Mouse (Mus musculus): ENCODE measurements around the gene Dnajc6. TPM values are rescaled to one million over a fixed set of nuclear protein-coding genes. Genes with fewer than 3 reads are reported as not detected.

The Dnajc6 gene
- polyA plus RNA-seq, 1 experiment: 1.9 TPM

DNA sequence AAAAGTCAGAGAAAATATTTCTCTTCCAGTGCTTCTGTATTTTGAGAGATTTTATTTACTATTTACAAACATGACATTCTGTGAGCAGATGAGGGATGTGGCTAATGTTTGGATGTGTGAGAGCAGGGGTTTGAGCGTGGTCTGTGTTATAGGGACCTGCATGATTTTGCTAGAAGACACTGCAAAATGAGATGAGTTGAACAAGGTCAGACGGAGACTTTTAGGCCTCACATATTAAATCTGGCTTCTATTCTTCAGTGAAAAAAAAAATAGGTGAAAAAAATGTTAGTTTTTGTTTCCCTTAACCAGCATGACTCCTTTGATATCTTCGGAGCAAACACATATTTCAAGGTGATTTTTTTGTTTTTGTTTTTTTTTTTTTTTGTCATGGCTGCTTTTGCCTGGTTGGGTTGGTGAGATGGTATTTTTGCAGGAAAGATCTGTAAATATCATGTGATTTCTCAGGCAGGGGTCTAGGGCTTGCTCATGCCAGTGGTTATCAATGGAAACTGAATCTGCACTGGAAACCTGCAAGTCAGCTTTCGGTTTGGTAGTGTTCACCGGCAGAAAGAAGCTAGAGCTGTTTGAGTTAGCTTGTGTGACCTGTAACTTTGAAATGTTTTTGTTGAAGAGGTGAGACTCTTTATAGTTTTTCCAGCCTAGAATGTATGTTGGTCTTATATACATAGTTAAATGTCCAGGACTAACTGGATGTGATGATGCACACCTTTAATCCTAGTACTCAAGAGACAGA is 15.5 kb downstream of the Dnajc6 start:
- WGBS: 80% methylated on average over 5 of the region's 5 CpGs
- DNase-seq: no peak
- Histone ChIP-seq H3K4me1 (ENCODE audit: control insufficient read depth, insufficient read depth, low read length) (peaks cover 6% of the 10 kb centered on the region; the same call in 1 of the 2 replicates), H3K4me3 (replicated peaks; ENCODE audit: extremely low read depth, low read depth, low read length) (no peak overlapping the region)
- TF ChIP-seq POLR2A (IDR thresholded peaks at IDR 0.05; ENCODE audit: borderline replicate concordance, extremely low read depth, low read depth, low read length) (no peak), CTCF (IDR thresholded peaks at IDR 0.05; ENCODE audit: insufficient read depth, low read length) (no peak)

DNA sequence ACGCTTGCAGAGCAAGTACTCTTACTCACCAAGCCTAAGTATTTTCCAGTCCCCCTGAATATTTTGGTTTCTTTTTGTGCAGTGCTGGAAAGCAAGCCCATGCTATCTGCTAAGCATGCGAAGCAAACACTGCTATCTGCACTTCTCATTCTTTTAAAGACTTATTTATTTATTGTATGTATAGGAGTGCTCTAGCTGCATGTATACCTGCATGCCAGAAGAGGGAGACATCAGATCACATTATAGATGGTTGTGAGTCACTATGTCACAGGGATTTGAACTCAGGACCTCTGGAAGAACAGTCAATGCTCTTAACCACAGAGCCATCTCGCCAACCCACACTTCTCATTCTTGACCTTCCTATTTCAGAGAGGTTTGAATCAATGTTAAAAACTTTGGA is 16.8 kb downstream of the Dnajc6 start:
- no peak for DNase-seq
- H3K4me1 ChIP-seq (ENCODE audit: control insufficient read depth, insufficient read depth, low read length): peaks cover 3% of the 10 kb centered on the region; the same call in 1 of the 2 replicates
- TF ChIP-seq POLR2A (IDR thresholded peaks at IDR 0.05; ENCODE audit: borderline replicate concordance, extremely low read depth, low read depth, low read length) (no peak), CTCF (IDR thresholded peaks at IDR 0.05; ENCODE audit: insufficient read depth, low read length) (no peak)
- H3K4me3 ChIP-seq (replicated peaks; ENCODE audit: extremely low read depth, low read depth, low read length): no peak overlapping the region
- WGBS: 90% methylated on average over 3 of the region's 3 CpGs

DNA sequence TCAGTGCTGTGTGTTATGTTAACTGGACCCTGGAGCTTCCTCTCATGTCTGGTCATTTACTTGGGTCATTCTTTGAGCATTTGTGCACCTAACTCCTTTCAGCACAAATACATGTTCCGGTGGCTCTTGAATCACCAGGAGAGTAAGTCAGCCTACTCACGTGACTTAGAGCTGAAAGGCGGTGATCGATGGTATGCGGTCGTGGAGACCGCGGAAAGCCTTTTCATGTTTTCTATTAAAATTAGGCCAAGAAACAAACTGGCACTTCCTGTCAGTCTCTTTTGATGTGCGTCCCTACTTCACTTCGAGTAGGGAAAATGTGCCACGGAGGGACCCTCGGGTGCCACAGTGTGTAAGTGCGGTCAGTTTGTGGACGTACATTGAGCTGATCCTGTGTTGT is 19.4 kb downstream of the Dnajc6 start:
- no peak for DNase-seq
- no peak overlapping the region for H3K4me3 ChIP-seq (replicated peaks; ENCODE audit: extremely low read depth, low read depth, low read length)
- TF ChIP-seq CTCF (IDR thresholded peaks at IDR 0.05; ENCODE audit: insufficient read depth, low read length) (no peak), POLR2A (IDR thresholded peaks at IDR 0.05; ENCODE audit: borderline replicate concordance, extremely low read depth, low read depth, low read length) (no peak)
- 87% methylated on average over 14 of the region's 14 CpGs for WGBS
- H3K4me1 ChIP-seq (ENCODE audit: control insufficient read depth, insufficient read depth, low read length): no peaks in the 10 kb centered on the region

GRCm38 (mm10) chr4:101516434-101517168 is 20.2 kb downstream of the Dnajc6 start:
- DNase-seq: no peak
- TF ChIP-seq CTCF (IDR thresholded peaks at IDR 0.05; ENCODE audit: insufficient read depth, low read length) (no peak), POLR2A (IDR thresholded peaks at IDR 0.05; ENCODE audit: borderline replicate concordance, extremely low read depth, low read depth, low read length) (no peak)
- Histone ChIP-seq H3K4me1 (ENCODE audit: control insufficient read depth, insufficient read depth, low read length) (no peaks in the 10 kb centered on the region), H3K4me3 (replicated peaks; ENCODE audit: extremely low read depth, low read depth, low read length) (no peak overlapping the region)
- WGBS: 81% methylated on average over 17 of the region's 17 CpGs

- H3K4me1 ChIP-seq (ENCODE audit: control insufficient read depth, insufficient read depth, low read length): no peaks in the 10 kb centered on the region
- DNase-seq: no peak
- 82% methylated on average over 4 of the region's 4 CpGs for WGBS
- no peak overlapping the region for H3K4me3 ChIP-seq (replicated peaks; ENCODE audit: extremely low read depth, low read depth, low read length)
- TF ChIP-seq CTCF (IDR thresholded peaks at IDR 0.05; ENCODE audit: insufficient read depth, low read length) (no peak), POLR2A (IDR thresholded peaks at IDR 0.05; ENCODE audit: borderline replicate concordance, extremely low read depth, low read depth, low read length) (no peak)
Observed at GRCm38 (mm10) chr4:101531901-101532300, 35.5 kb downstream of the Dnajc6 start.

- TF ChIP-seq POLR2A (IDR thresholded peaks at IDR 0.05; ENCODE audit: borderline replicate concordance, extremely low read depth, low read depth, low read length) (no peak), CTCF (IDR thresholded peaks at IDR 0.05; ENCODE audit: insufficient read depth, low read length) (no peak)
- 64% methylated on average over 4 of the region's 4 CpGs for WGBS
- DNase-seq: no peak
- Histone ChIP-seq H3K4me1 (ENCODE audit: control insufficient read depth, insufficient read depth, low read length) (no peaks in the 10 kb centered on the region), H3K4me3 (replicated peaks; ENCODE audit: extremely low read depth, low read depth, low read length) (no peak overlapping the region)
Observed at GRCm38 (mm10) chr4:101540516-101540915, 44.1 kb downstream of the Dnajc6 start.

- H3K4me3 ChIP-seq (replicated peaks; ENCODE audit: extremely low read depth, low read depth, low read length): no peak overlapping the region
- H3K4me1 ChIP-seq (ENCODE audit: control insufficient read depth, insufficient read depth, low read length): no peaks in the 10 kb centered on the region
- no peak for DNase-seq
- 3% methylated on average over 33 of the region's 33 CpGs for WGBS
- no peak for TF ChIP-seq POLR2A (IDR thresholded peaks at IDR 0.05; ENCODE audit: borderline replicate concordance, extremely low read depth, low read depth, low read length)
Observed at GRCm38 (mm10) chr4:101549958-101550591, 53.6 kb downstream of the Dnajc6 start.

- Histone ChIP-seq H3K4me3 (replicated peaks; ENCODE audit: extremely low read depth, low read depth, low read length) (no peak overlapping the region), H3K4me1 (ENCODE audit: control insufficient read depth, insufficient read depth, low read length) (no peaks in the 10 kb centered on the region)
- peak; percentile 11 for DNase-seq
- TF ChIP-seq POLR2A (IDR thresholded peaks at IDR 0.05; ENCODE audit: borderline replicate concordance, extremely low read depth, low read depth, low read length) (no peak), CTCF (IDR thresholded peaks at IDR 0.05; ENCODE audit: insufficient read depth, low read length) (no peak)
- WGBS: 2% methylated on average over 33 of the region's 33 CpGs
Observed at GRCm38 (mm10) chr4:101550671-101551161, 54.3 kb downstream of the Dnajc6 start.

- TF ChIP-seq CTCF (IDR thresholded peaks at IDR 0.05; ENCODE audit: insufficient read depth, low read length) (no peak), POLR2A (IDR thresholded peaks at IDR 0.05; ENCODE audit: borderline replicate concordance, extremely low read depth, low read depth, low read length) (no peak)
- Histone ChIP-seq H3K4me3 (replicated peaks; ENCODE audit: extremely low read depth, low read depth, low read length) (no peak overlapping the region), H3K4me1 (ENCODE audit: control insufficient read depth, insufficient read depth, low read length) (no peaks in the 10 kb centered on the region)
- DNase-seq: no peak
- 30% methylated on average over 4 of the region's 4 CpGs for WGBS
Observed at GRCm38 (mm10) chr4:101551425-101551824, 55.0 kb downstream of the Dnajc6 start.

Measured in lung, adult 2 months (tissue).